Mouse (Mus musculus): Measurements from ENCODE around the gene Terf2. TPM values are rescaled to one million over a fixed set of nuclear protein-coding genes. Genes with fewer than 3 reads are reported as not detected.

Gene Terf2
- total RNA-seq, 2 experiments from 2014 or later, result 22.6 to 25.5 TPM

Small RNAs within 50 kb of the gene (microRNA-seq; reads per million reads assigned to microRNA genes)
- not detected for gene Mir7075

Other genes with a start within 250 kb of the Terf2 start
- 1 to 10 TPM; 2.4 to 2.5 TPM for gene Has3, start 226.3 kb downstream of the Terf2 start, total RNA-seq (2021)
- 10 to 100 TPM; 20.5 to 25.4 TPM for gene Utp4, start 202.9 kb downstream of the Terf2 start, total RNA-seq (2021)
- gene Sntb2, start 160.8 kb downstream of the Terf2 start, total RNA-seq (2021), result 10 to 100 TPM; 32.7 to 38.7 TPM
- 10 to 100 TPM; 50.3 to 57.1 TPM for gene Vps4a, start 65.3 kb downstream of the Terf2 start, total RNA-seq (2021)
- 10 to 100 TPM; 22.7 to 26.5 TPM for gene Pdf, start 47.9 kb downstream of the Terf2 start, total RNA-seq (2021)
- 10 to 100 TPM; 19.9 to 21.0 TPM for gene Cog8, start 39.9 kb downstream of the Terf2 start, total RNA-seq (2021)
- gene Nip7, start 39.7 kb downstream of the Terf2 start, total RNA-seq (2021), result 10 to 100 TPM; 35.4 to 39.1 TPM
- not detected for gene Tmed6, start 30.9 kb downstream of the Terf2 start, total RNA-seq (2021)
- 10 to 100 TPM; 38.2 to 40.8 TPM for gene Cyb5b, start 54.1 kb upstream of the Terf2 start, total RNA-seq (2021)
- 10 to 100 TPM; 35.1 to 39.5 TPM for gene Nfat5, start 196.9 kb upstream of the Terf2 start, total RNA-seq (2021)

All from gastrocnemius, postnatal 4 days (tissue).